In the genomic region with DNA sequence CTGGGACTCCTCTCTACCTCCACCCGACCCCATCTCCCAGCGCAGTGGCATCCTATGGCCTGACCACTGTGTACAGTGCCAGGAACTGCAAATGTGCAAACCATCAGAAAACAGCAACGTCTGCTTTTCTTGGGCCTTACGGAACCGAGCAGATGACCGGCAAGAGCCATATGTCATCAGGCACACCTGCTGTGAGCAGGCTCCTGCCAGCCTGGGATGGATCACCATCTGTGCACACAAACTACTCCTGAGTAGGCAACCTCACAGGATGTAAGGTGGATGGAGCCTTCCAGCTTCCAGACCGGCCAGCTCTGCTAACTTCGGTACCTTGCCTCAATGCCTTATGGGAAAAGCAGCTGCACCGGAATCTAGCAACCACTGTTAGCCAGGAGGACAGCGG, we compare ENCODE assay signal across 22 mouse cellular contexts.
A peak's percentile ranks its signal among the peaks of the same experiment; 100 is the strongest.
DNase-seq lines count a peak whose midpoint lies in the region; ATAC-seq and TF ChIP-seq lines count a peak whose summit lies in the region.
"Had no signal": no experiment of that assay in that cellular context is flagged by ENCODE, and none has a peak within 500 bp of the region (broad histone marks: within the 10 kb centered on the region; RNA-seq: fewer than 3 reads in every experiment).

No protein-coding gene starts in this region.

- peak; percentile 69 for DNase-seq in heart, embryonic 10.5 days (ENCODE audit: low spot score)
- peak; percentile 55 for DNase-seq in midbrain, postnatal 0 days (ENCODE audit: low spot score)
- no peak for DNase-seq in midbrain, embryonic 14.5 days
- peak; percentile 90 to 93 for DNase-seq in cerebellum, postnatal 10 days
- DNase-seq in kidney, adult 9 months: no peak
- DNase-seq in embryo, embryonic 11 days: no peak
- DNase-seq: forebrain, postnatal 0 days; gastrocnemius, postnatal 10 days; heart, adult 2 months; kidney, adult 8-10 months; kidney, postnatal 36 days; layer of hippocampus, postnatal 36 days; liver, embryonic 13.5 days; right cerebral cortex, adult 18-20 months; spleen, adult 18-20 months; thymus, adult 2 months had no signal

- WGBS in heart, embryonic 10.5 days: 84% methylated on average over 10 of the region's 10 CpGs
- WGBS in heart, embryonic 11.5 days (ENCODE audit: insufficient replicate concordance): 79% methylated on average over 10 of the region's 10 CpGs
- WGBS in midbrain, postnatal 0 days: 81% methylated on average over 10 of the region's 10 CpGs
- 87% methylated on average over 10 of the region's 10 CpGs for WGBS in midbrain, embryonic 14.5 days

- no peaks in the 10 kb centered on the region for H3K9me3 ChIP-seq in heart, embryonic 10.5 days
- no peaks in the 10 kb centered on the region for H3K9me3 ChIP-seq in heart, embryonic 11.5 days (replicated peaks; ENCODE audit: control insufficient read depth, low read length)
- H3K9me3 ChIP-seq in midbrain, postnatal 0 days (ENCODE audit: low read length): no peaks in the 10 kb centered on the region
- H3K9me3 ChIP-seq in midbrain, embryonic 14.5 days (ENCODE audit: control insufficient read depth, low read length): no peaks in the 10 kb centered on the region
- H3K9me3 ChIP-seq: liver, embryonic 13.5 days; lung, embryonic 15.5 days; stomach, embryonic 15.5 days had no signal

- no peak overlapping the region for H3K4me2 ChIP-seq in heart, embryonic 11.5 days
- H3K4me2 ChIP-seq in midbrain, postnatal 0 days (ENCODE audit: low read depth, low read length, poor library complexity, severe bottlenecking): no peak overlapping the region
- H3K4me2 ChIP-seq in midbrain, embryonic 14.5 days (ENCODE audit: low read length): no peak overlapping the region
- H3K4me2 ChIP-seq: liver, embryonic 13.5 days; lung, embryonic 15.5 days; stomach, embryonic 15.5 days had no signal

- H3K27ac ChIP-seq in heart, embryonic 10.5 days: no peak overlapping the region
- no peak overlapping the region for H3K27ac ChIP-seq in heart, embryonic 11.5 days (ENCODE audit: low read depth, low read length)
- no peak overlapping the region for H3K27ac ChIP-seq in midbrain, postnatal 0 days (ENCODE audit: low read depth, low read length)
- no peak overlapping the region for H3K27ac ChIP-seq in midbrain, embryonic 14.5 days (replicated peaks; ENCODE audit: low read depth, low read length)
- H3K27ac ChIP-seq: heart, adult 2 months; liver, embryonic 13.5 days; lung, embryonic 15.5 days; stomach, embryonic 15.5 days had no signal

- no peak overlapping the region for H3K4me3 ChIP-seq in heart, embryonic 10.5 days
- no peak overlapping the region for H3K4me3 ChIP-seq in heart, embryonic 11.5 days (ENCODE audit: low read depth, low read length)
- no peak overlapping the region for H3K4me3 ChIP-seq in midbrain, postnatal 0 days (ENCODE audit: low read depth, low read length)
- no peak overlapping the region for H3K4me3 ChIP-seq in midbrain, embryonic 14.5 days (replicated peaks; ENCODE audit: low read depth, low read length)
- H3K4me3 ChIP-seq: erythroblast, embryonic 14.5 days; heart, adult 2 months; liver, embryonic 13.5 days; lung, embryonic 15.5 days; stomach, embryonic 15.5 days had no signal

- H3K27me3 ChIP-seq in heart, embryonic 10.5 days (ENCODE audit: insufficient read depth, poor library complexity, severe bottlenecking): no peaks in the 10 kb centered on the region
- no peaks in the 10 kb centered on the region for H3K27me3 ChIP-seq in heart, embryonic 11.5 days (ENCODE audit: control insufficient read depth, insufficient read depth, low read length)
- H3K27me3 ChIP-seq in midbrain, postnatal 0 days (ENCODE audit: insufficient read depth, low read length): no peaks in the 10 kb centered on the region
- H3K27me3 ChIP-seq in midbrain, embryonic 14.5 days (ENCODE audit: control insufficient read depth, insufficient read depth, low read length): no peaks in the 10 kb centered on the region
- H3K27me3 ChIP-seq: CH12.LX; liver, embryonic 13.5 days; lung, embryonic 15.5 days; stomach, embryonic 15.5 days had no signal

- H3K9ac ChIP-seq in heart, embryonic 11.5 days (ENCODE audit: low read depth, low read length): no peak overlapping the region
- H3K9ac ChIP-seq in midbrain, postnatal 0 days (replicated peaks; ENCODE audit: low read length, poor library complexity, severe bottlenecking): no peak overlapping the region
- H3K9ac ChIP-seq in midbrain, embryonic 14.5 days (replicated peaks; ENCODE audit: low read length): no peak overlapping the region
- H3K9ac ChIP-seq: forebrain, postnatal 0 days; liver, embryonic 13.5 days; lung, embryonic 15.5 days; stomach, embryonic 15.5 days had no signal

- no peak for TF ChIP-seq CTCF in midbrain, postnatal 0 days (IDR thresholded peaks at IDR 0.05)

- H3K4me1 ChIP-seq in heart, embryonic 10.5 days: peaks cover 25% of the 10 kb centered on the region
- peaks cover 10% of the 10 kb centered on the region for H3K4me1 ChIP-seq in heart, embryonic 11.5 days (ENCODE audit: control insufficient read depth, insufficient read depth, low read length)
- H3K4me1 ChIP-seq in midbrain, postnatal 0 days (ENCODE audit: insufficient read depth, low read length): no peaks in the 10 kb centered on the region
- H3K4me1 ChIP-seq in midbrain, embryonic 14.5 days (ENCODE audit: control insufficient read depth, insufficient read depth, low read length): peaks cover 10% of the 10 kb centered on the region; the same call in 1 of the 2 replicates
- H3K4me1 ChIP-seq: liver, embryonic 13.5 days; stomach, embryonic 15.5 days had no signal

- no peaks in the 10 kb centered on the region for H3K36me3 ChIP-seq in heart, embryonic 10.5 days
- no peaks in the 10 kb centered on the region for H3K36me3 ChIP-seq in heart, embryonic 11.5 days (ENCODE audit: control insufficient read depth, insufficient read depth, low read length)
- H3K36me3 ChIP-seq in midbrain, postnatal 0 days (ENCODE audit: insufficient read depth, low read length): no peaks in the 10 kb centered on the region
- no peaks in the 10 kb centered on the region for H3K36me3 ChIP-seq in midbrain, embryonic 14.5 days (ENCODE audit: control insufficient read depth, insufficient read depth, low read length)
- H3K36me3 ChIP-seq: liver, embryonic 13.5 days; lung, embryonic 15.5 days; stomach, embryonic 15.5 days had no signal

- ATAC-seq in heart, embryonic 11.5 days (replicated peaks; ENCODE audit: insufficient number of reproducible peaks, low FRiP score, low TSS enrichment): no peak
- no peak for ATAC-seq in midbrain, postnatal 0 days (ENCODE audit: low FRiP score)
- ATAC-seq in midbrain, embryonic 14.5 days (ENCODE audit: low FRiP score, low TSS enrichment): no peak
- ATAC-seq: forebrain, postnatal 0 days; midbrain, embryonic 16.5 days had no signal

Comparison
In these comparisons a context has a peak if more than half of its experiments do, and no peak if none do; other contexts are left out.
1. DNase-seq: peak in heart, embryonic 10.5 days (single experiment), midbrain, postnatal 0 days (single experiment) and cerebellum, postnatal 10 days (2 of 2); none in midbrain, embryonic 14.5 days (single experiment), kidney, adult 9 months (single experiment) and embryo, embryonic 11 days (single experiment).